In the genomic region with DNA sequence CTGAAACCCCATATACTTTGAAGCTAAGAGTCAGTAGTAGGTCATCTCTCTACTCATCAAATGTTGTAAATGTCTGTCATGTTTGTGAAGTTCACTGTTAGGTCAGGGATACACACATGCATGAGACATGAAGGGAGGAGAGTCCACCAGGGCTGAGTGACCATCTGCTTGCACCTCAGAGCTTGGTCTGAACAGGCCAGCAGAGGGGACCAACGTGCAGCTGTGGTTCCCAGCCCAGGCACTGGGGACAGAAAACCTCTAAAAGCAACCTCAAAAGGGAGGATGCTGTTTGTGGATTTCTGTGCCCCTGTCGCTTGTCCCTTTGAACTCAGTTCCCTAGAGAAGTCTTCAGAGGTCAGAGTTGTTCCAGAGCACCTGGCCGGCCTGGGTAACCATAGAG, we compare ENCODE assay signal across 9 mouse cellular contexts. TPM values are rescaled to one million over a fixed set of nuclear protein-coding genes. Genes with fewer than 3 reads are reported as not detected.
DNase-seq lines count a peak whose midpoint lies in the region; ATAC-seq lines count a peak whose summit lies in the region.
"Had no signal": no experiment of that assay in that cellular context is flagged by ENCODE, and none has a peak within 500 bp of the region (broad histone marks: within the 10 kb centered on the region; RNA-seq: fewer than 3 reads in every experiment).

No protein-coding gene starts in this region.

- H3K27me3 ChIP-seq in heart, embryonic 11.5 days (ENCODE audit: control insufficient read depth, insufficient read depth, low read length) = no peaks in the 10 kb centered on the region
- H3K27me3 ChIP-seq in megakaryocyte, embryonic 14.5 days (replicated peaks) = peaks cover 29% of the 10 kb centered on the region
- no peaks in the 10 kb centered on the region for H3K27me3 ChIP-seq in stomach, embryonic 14.5 days (ENCODE audit: control insufficient read depth, insufficient read depth, low read length)

- ATAC-seq in heart, embryonic 11.5 days (replicated peaks; ENCODE audit: insufficient number of reproducible peaks, low FRiP score, low TSS enrichment) = no peak
- no peak for ATAC-seq in megakaryocyte, adult 5-6 weeks (ENCODE audit: poor library complexity, severe bottlenecking)
- ATAC-seq in stomach, embryonic 14.5 days (ENCODE audit: insufficient number of reproducible peaks, insufficient read depth, low FRiP score, low read depth) = no peak

- H3K36me3 ChIP-seq in heart, embryonic 11.5 days (ENCODE audit: control insufficient read depth, insufficient read depth, low read length) = no peaks in the 10 kb centered on the region
- H3K36me3 ChIP-seq in megakaryocyte, embryonic 14.5 days (replicated peaks; ENCODE audit: low read length) = peaks cover 19% of the 10 kb centered on the region
- no peaks in the 10 kb centered on the region for H3K36me3 ChIP-seq in stomach, embryonic 14.5 days (ENCODE audit: control insufficient read depth, insufficient read depth, low read length)

- peak overlapping the region; percentile 75 for H3K4me2 ChIP-seq in heart, embryonic 11.5 days
- peak overlapping the region; percentile 70; the same call in 1 of the 2 replicates for H3K4me2 ChIP-seq in stomach, embryonic 14.5 days (replicated peaks; ENCODE audit: low read depth, low read length)

- DNase-seq in heart, adult 8-10 months (ENCODE audit: low spot score) = no peak
- peak; percentile 20 for DNase-seq in induced T-regulatory cell, adult 2 months (ENCODE audit: low read depth)
- DNase-seq in spleen, postnatal 36 days (ENCODE audit: low spot score in 2 of 2) = no peak
- no peak for DNase-seq in right cerebral cortex, postnatal 14 days

- H3K9me3 ChIP-seq in heart, embryonic 11.5 days (replicated peaks; ENCODE audit: control insufficient read depth, low read length) = no peaks in the 10 kb centered on the region
- H3K9me3 ChIP-seq in megakaryocyte, embryonic 14.5 days = no peaks in the 10 kb centered on the region
- no peaks in the 10 kb centered on the region for H3K9me3 ChIP-seq in stomach, embryonic 14.5 days (ENCODE audit: control insufficient read depth, low read depth, low read length)

- no peak overlapping the region; the same call in 1 of the 2 replicates for H3K4me3 ChIP-seq in heart, embryonic 11.5 days (ENCODE audit: low read depth, low read length)
- H3K4me3 ChIP-seq in megakaryocyte, embryonic 14.5 days (replicated peaks) = peak overlapping the region; percentile 96
- H3K4me3 ChIP-seq in stomach, embryonic 14.5 days (ENCODE audit: low read depth, low read length) = no peak overlapping the region

- peaks cover 22% of the 10 kb centered on the region for H3K4me1 ChIP-seq in heart, embryonic 11.5 days (ENCODE audit: control insufficient read depth, insufficient read depth, low read length)
- H3K4me1 ChIP-seq in megakaryocyte, embryonic 14.5 days = peaks cover 58% of the 10 kb centered on the region
- peaks cover 16% of the 10 kb centered on the region for H3K4me1 ChIP-seq in stomach, embryonic 14.5 days (ENCODE audit: control insufficient read depth, insufficient read depth, low read length)

- peak overlapping the region; percentile 36; the same call in 1 of the 2 replicates for H3K9ac ChIP-seq in heart, embryonic 11.5 days (ENCODE audit: low read depth, low read length)
- H3K9ac ChIP-seq in stomach, embryonic 14.5 days (replicated peaks; ENCODE audit: low read depth, low read length) = no peak overlapping the region

- WGBS in heart, embryonic 11.5 days (ENCODE audit: insufficient replicate concordance) = 55% methylated on average over 3 of the region's 3 CpGs
- 48% methylated on average over 3 of the region's 3 CpGs for WGBS in stomach, embryonic 14.5 days

- 0 out of 2 replicates have a peak overlapping the region, but pooled peaks have one; percentile 95 for H3K27ac ChIP-seq in heart, embryonic 11.5 days (ENCODE audit: low read depth, low read length)
- no peak overlapping the region for H3K27ac ChIP-seq in stomach, embryonic 14.5 days (ENCODE audit: low read length)

RNA-seq across cellular contexts. Expression of gene Mvd, which starts 2.0 kb away (rescaled TPM):
- 28.0 and 29.0 TPM in 2 replicates for polyA plus RNA-seq in heart, embryonic 11.5 days (2014; fragmentation: Nextera tagmentation; extraction: Ambion mirVana)
- 1 to 10 TPM; 3.9 to 5.6 (median 4.9) TPM for total RNA-seq in heart, adult 8-10 months (2022)
- 66.0 and 142 TPM in 2 replicates for polyA plus RNA-seq in megakaryocyte, embryonic 14.5 days (2012; ENCODE audit: insufficient read depth, low replicate concordance)
- 9.8 and 10.3 TPM in 2 replicates for total RNA-seq in megakaryocyte, adult 5-6 weeks (2015)
- total RNA-seq in megakaryocyte, adult 5-6 weeks (2017) = 15.2 and 15.6 TPM in 2 replicates
- polyA plus RNA-seq in stomach, embryonic 14.5 days (2014; fragmentation: Nextera tagmentation; extraction: Ambion mirVana) = 38.3 and 42.1 TPM in 2 replicates

RNA-seq across cellular contexts. Expression of gene Cyba, which starts 12.5 kb away (rescaled TPM):
- 169 and 174 TPM in 2 replicates for polyA plus RNA-seq in heart, embryonic 11.5 days (2014; fragmentation: Nextera tagmentation; extraction: Ambion mirVana)
- 10 to 100 TPM; 39.2 to 50.2 (median 44.5) TPM for total RNA-seq in heart, adult 8-10 months (2022)
- 3,699 and 12,582 TPM in 2 replicates for polyA plus RNA-seq in megakaryocyte, embryonic 14.5 days (2012; ENCODE audit: insufficient read depth, low replicate concordance)
- total RNA-seq in megakaryocyte, adult 5-6 weeks (2015) = 547 and 634 TPM in 2 replicates
- total RNA-seq in megakaryocyte, adult 5-6 weeks (2017) = 285 and 337 TPM in 2 replicates
- 202 and 217 TPM in 2 replicates for polyA plus RNA-seq in stomach, embryonic 14.5 days (2014; fragmentation: Nextera tagmentation; extraction: Ambion mirVana)

RNA-seq across cellular contexts. Expression of gene Snai3, which starts 15.3 kb away (rescaled TPM):
- polyA plus RNA-seq in heart, embryonic 11.5 days (2014; fragmentation: Nextera tagmentation; extraction: Ambion mirVana) = 3.0 and 4.2 TPM in 2 replicates
- 10 to 100 TPM in 2 of 4 experiments, 1 to 10 TPM in 2; 2.7 to 14.4 (median 8.2) TPM for total RNA-seq in heart, adult 8-10 months (2022)
- polyA plus RNA-seq in megakaryocyte, embryonic 14.5 days (2012; ENCODE audit: insufficient read depth, low replicate concordance) = 2.8 and 8.0 TPM in 2 replicates
- total RNA-seq in megakaryocyte, adult 5-6 weeks (2015) = 0.09 and 0.25 TPM in 2 replicates
- not detected in 2 replicates for total RNA-seq in megakaryocyte, adult 5-6 weeks (2017)
- polyA plus RNA-seq in stomach, embryonic 14.5 days (2014; fragmentation: Nextera tagmentation; extraction: Ambion mirVana) = 0.39 and 0.46 TPM in 2 replicates
- total RNA-seq: layer of hippocampus, adult 8-10 months had no signal

RNA-seq across cellular contexts. Expression of gene Il17c, which starts 23.4 kb away (rescaled TPM):
- not detected in 2 replicates for polyA plus RNA-seq in heart, embryonic 11.5 days (2014; fragmentation: Nextera tagmentation; extraction: Ambion mirVana)
- not detected for total RNA-seq in heart, adult 8-10 months (2022)
- polyA plus RNA-seq in megakaryocyte, embryonic 14.5 days (2012; ENCODE audit: insufficient read depth, low replicate concordance) = 0.68 TPM in 1 of 2 replicates, not detected in the other
- not detected in 2 replicates for total RNA-seq in megakaryocyte, adult 5-6 weeks (2015)
- not detected in 2 replicates for total RNA-seq in megakaryocyte, adult 5-6 weeks (2017)
- 0.36 TPM in 1 of 2 replicates, not detected in the other for polyA plus RNA-seq in stomach, embryonic 14.5 days (2014; fragmentation: Nextera tagmentation; extraction: Ambion mirVana)
- total RNA-seq: layer of hippocampus, adult 8-10 months had no signal

RNA-seq across cellular contexts. Expression of gene Rnf166, which starts 30.7 kb away (rescaled TPM):
- polyA plus RNA-seq in heart, embryonic 11.5 days (2014; fragmentation: Nextera tagmentation; extraction: Ambion mirVana) = 28.1 and 34.4 TPM in 2 replicates
- total RNA-seq in heart, adult 8-10 months (2022) = 10 to 100 TPM; 38.4 to 68.1 (median 57.1) TPM
- 86.9 and 219 TPM in 2 replicates for polyA plus RNA-seq in megakaryocyte, embryonic 14.5 days (2012; ENCODE audit: insufficient read depth, low replicate concordance)
- 42.0 and 48.6 TPM in 2 replicates for total RNA-seq in megakaryocyte, adult 5-6 weeks (2015)
- total RNA-seq in megakaryocyte, adult 5-6 weeks (2017) = 50.8 and 59.5 TPM in 2 replicates
- polyA plus RNA-seq in stomach, embryonic 14.5 days (2014; fragmentation: Nextera tagmentation; extraction: Ambion mirVana) = 31.5 and 34.3 TPM in 2 replicates

Comparison
In these comparisons a context has a peak if more than half of its experiments do, and no peak if none do; other contexts are left out.
1. RNA of gene Cyba, which starts 12.5 kb away (polyA plus RNA-seq): 3,699 to 12,582 TPM in megakaryocyte, embryonic 14.5 days; 202 to 217 TPM in stomach, embryonic 14.5 days and 169 to 174 TPM in heart, embryonic 11.5 days; every median in the first group is over 10 times any median in the second.